Mouse (Mus musculus) Patski (cell line): Measurements from ENCODE around the gene Gm7735. TPM values are rescaled to one million over a fixed set of nuclear protein-coding genes. Genes with fewer than 3 reads are reported as not detected.
"Not testable (repeated sequence)": the region's sequence is repeated elsewhere in the genome, so short reads cannot be mapped to it uniquely, and the experiment has no call there.

Experiments used
- ATAC-seq: fragments of 100-300 bp; one replicate; pipeline ENCODE4 v1.8.0; 2021
- CTCF ChIA-PET: fragments of 350-600 bp; sonication (Branson Sonifier 250); formaldehyde crosslinking; loops from one replicate; lab custom pipeline; 2022; ENCODE audit warnings: inconsistent platforms; lab: Charles Lee
- POLR2A ChIA-PET: fragments of 350-600 bp; sonication (Branson Sonifier 250); formaldehyde crosslinking; loops from one replicate; lab custom pipeline; 2022; ENCODE audit warnings: antibody characterized with exemption, inconsistent platforms; lab: Charles Lee
- DNase-seq: peaks from one replicate; pipeline ENCODE4 v3.0.0-alpha.2; 2011; ENCODE audit warnings: low read depth, low spot score
- H3K27me3 ChIP-seq: fragments of 371-371 bp; one replicate; pipeline ENCODE4 v1.5.1; 2021
- CTCF ChIP-seq: fragments of 100-300 bp; IDR thresholded peaks from one replicate; pipeline ENCODE4 v1.5.1; 2021
- in situ Hi-C: fragments of 300-500 bp; cut with MboI; formaldehyde crosslinking; loops from 3 replicates; pipeline ENCODE4 v1.11.1; 2018; ENCODE audit warnings: low pct_unique_long_range_greater_than_20kb, mixed read lengths
- polyA plus RNA-seq: library from polyadenylated mRNA; unstranded; gene quantifications from one replicate; pipeline ENCODE4 v1.2.3, GENCODE M21; 2021

Gene Gm7735
- polyA plus RNA-seq: not detected

DNA sequence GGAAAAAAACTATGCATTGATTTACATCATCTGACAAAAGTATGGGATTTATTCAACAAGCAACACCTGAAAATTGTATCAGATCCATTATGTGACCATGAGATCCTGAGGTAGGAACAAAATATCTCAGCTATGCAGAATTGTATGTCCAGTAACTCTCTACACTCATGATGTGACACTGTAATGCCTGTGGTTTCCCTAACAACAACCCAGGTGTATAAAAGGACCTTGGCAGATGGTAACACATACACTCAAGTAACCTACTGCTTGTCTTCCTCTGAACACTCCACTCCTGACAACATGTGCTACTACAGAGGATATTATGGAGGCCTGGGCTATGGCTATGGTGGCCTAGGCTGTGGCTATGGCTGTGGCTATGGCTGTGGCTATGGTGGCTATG is at the start of gene Gm7735:
TSS of gene Gm7735 (plus strand) at position 301 of the 400 bp plus-strand sequence.
- CTCF ChIA-PET, DNase-seq, H3K27me3 ChIP-seq, in situ Hi-C loops, ATAC-seq: not testable (repeated sequence)
- POLR2A ChIA-PET: interaction anchor here (0.6 kb wide), 1 partner anchor 192 kb away, joined by 5 read pairs; no protein-coding TSS in a partner anchor

GRCm38 (mm10) chr16:89140551-89140950 is 28.7 kb upstream of the Gm7735 start, which contains the start of gene Gm6358:
Gene Gm6358, plus strand, starts transcription at chr16:89140851.
- no peak for DNase-seq
- no peaks in the 10 kb centered on the region for H3K27me3 ChIP-seq
- in situ Hi-C loops: no loop called here
- TF ChIP-seq CTCF: no peak
- ChIA-PET CTCF (no interaction called here), POLR2A (no interaction called here)
- ATAC-seq: no peak

GRCm38 (mm10) chr16:89150786-89151185 is 18.5 kb upstream of the Gm7735 start, which contains the start of gene Gm10061:
Gene Gm10061, plus strand, starts transcription at chr16:89151086.
- TF ChIP-seq CTCF: no peak

DNA sequence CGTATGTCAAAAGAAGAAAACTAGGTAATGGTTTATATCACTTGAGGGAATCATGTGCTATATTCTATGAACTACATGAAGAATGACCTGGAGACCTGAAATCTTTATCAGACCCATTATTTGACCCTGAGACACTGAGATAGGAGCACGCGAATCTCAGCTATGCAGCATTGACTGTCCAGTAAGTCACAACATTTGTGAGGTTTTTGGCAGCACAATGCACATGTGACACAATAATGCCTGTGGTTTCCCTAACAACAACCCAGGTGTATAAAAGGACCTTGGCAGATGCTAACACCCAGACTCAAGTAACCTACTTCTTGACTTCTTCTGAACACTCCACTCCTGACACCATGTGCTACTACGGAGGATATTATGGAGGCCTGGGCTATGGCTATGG is 11.6 kb upstream of the Gm7735 start, which contains the start of gene Gm9789:
TSS of gene Gm9789 (plus strand) at position 301 of the 400 bp plus-strand sequence.
- ATAC-seq: no peak
- DNase-seq: no peak
- ChIA-PET CTCF (no interaction called here), POLR2A (no interaction called here)
- TF ChIP-seq CTCF: no peak
- no peaks in the 10 kb centered on the region for H3K27me3 ChIP-seq
- in situ Hi-C loops: no loop called here

More at GRCm38 (mm10) chr16:89150786-89151185, 18.5 kb upstream of the Gm7735 start, which contains the start of gene Gm10061:
- no peak for ATAC-seq
- in situ Hi-C loops: no loop called here
- ChIA-PET CTCF (no interaction called here), POLR2A (no interaction called here)
- no peaks in the 10 kb centered on the region for H3K27me3 ChIP-seq
- DNase-seq: no peak

GRCm38 (mm10) chr16:89174435-89174834 is 5.1 kb downstream of the Gm7735 start, which contains the start of gene 1110057P08Rik:
Gene 1110057P08Rik, plus strand, starts transcription at chr16:89174735.
- no peak for TF ChIP-seq CTCF
- in situ Hi-C loops: no loop called here
- CTCF ChIA-PET: interaction anchor here (1.0 kb wide), 1 partner anchor 14 kb away, joined by 4 read pairs; no protein-coding TSS in a partner anchor
- ATAC-seq: no peak
- POLR2A ChIA-PET: interaction anchor here (0.7 kb wide), 1 partner anchor 682 kb away, joined by 3 read pairs; no protein-coding TSS in a partner anchor
- DNase-seq: no peak
- no peaks in the 10 kb centered on the region for H3K27me3 ChIP-seq

GRCm38 (mm10) chr16:89188621-89189020 is 19.3 kb downstream of the Gm7735 start:
- peak; percentile 10 for TF ChIP-seq CTCF
- DNase-seq (no peak), ATAC-seq (no peak)
- in situ Hi-C loops: no loop called here
- H3K27me3 ChIP-seq: no peaks in the 10 kb centered on the region
- ChIA-PET CTCF (interaction anchor here (1.4 to 1.6 kb wide), 2 partner anchors 14 to 17 kb away, joined by 4 read pairs; partner anchors contain the start of genes 1110057P08Rik and Krtap20-2), POLR2A (no interaction called here)

- no peak for TF ChIP-seq CTCF
- CTCF ChIA-PET: interaction anchor here (0.9 kb wide), 1 partner anchor 17 kb away, joined by 4 read pairs; no protein-coding TSS in a partner anchor
- POLR2A ChIA-PET: no interaction called here
- ATAC-seq (no peak), DNase-seq (no peak)
- in situ Hi-C loops: no loop called here
- H3K27me3 ChIP-seq: no peaks in the 10 kb centered on the region
Observed at GRCm38 (mm10) chr16:89205561-89205960, 36.3 kb downstream of the Gm7735 start, which contains the start of gene Krtap20-2. Gene Krtap20-2, plus strand, starts transcription at chr16:89205861.

Other genes with a start within 250 kb of the Gm7735 start
- gene Krtap19-9b, start 237.2 kb upstream of the Gm7735 start, polyA plus RNA-seq: not detected
- gene Krtap16-3, start 206.6 kb upstream of the Gm7735 start, polyA plus RNA-seq: not detected
- gene Krtap22-2, start 158.7 kb upstream of the Gm7735 start, polyA plus RNA-seq: not detected
- not detected for gene Gm10229, start 154.2 kb upstream of the Gm7735 start, polyA plus RNA-seq
- gene Krtap6-1, start 137.8 kb upstream of the Gm7735 start, polyA plus RNA-seq: not detected
- gene Gm10228, start 128.0 kb upstream of the Gm7735 start, polyA plus RNA-seq: not detected
- not detected for gene Krtap6-5, start 121.6 kb upstream of the Gm7735 start, polyA plus RNA-seq
- gene 1110025L11Rik, start 105.5 kb upstream of the Gm7735 start, polyA plus RNA-seq: not detected
- not detected for gene Krtap6-3, start 85.5 kb upstream of the Gm7735 start, polyA plus RNA-seq
- gene Gm6358, start 28.6 kb upstream of the Gm7735 start, polyA plus RNA-seq: not detected
- gene Gm10061, start 18.4 kb upstream of the Gm7735 start, polyA plus RNA-seq: not detected
- gene Gm9789, start 11.5 kb upstream of the Gm7735 start, polyA plus RNA-seq: not detected
- not detected for gene 1110057P08Rik, start 5.2 kb downstream of the Gm7735 start, polyA plus RNA-seq
- gene Krtap20-2, start 36.4 kb downstream of the Gm7735 start, polyA plus RNA-seq: not detected
- gene Krtap21-1, start 234.4 kb downstream of the Gm7735 start, polyA plus RNA-seq: not detected